Mouse (Mus musculus): ENCODE measurements at regions not wholly inside any gene's neighbourhood (a gene's known extent, or its start where the extent isn't known, plus 50 kb on each side); places are given as distances from the start of the nearest gene placed in this dataset.

GRCm38 (mm10) chr5:46445122-46445521 lies 587.7 kb upstream of the Lcorl start:
- TF ChIP-seq CTCF (conservative IDR thresholded peaks at IDR 0.05; ENCODE audit: insufficient read depth, insufficient read length, low read depth, low read length) (no peak), POLR2A (IDR thresholded peaks at IDR 0.05; ENCODE audit: low read depth, low read length) (no peak)
